Comparison of ENCODE assay signal across 10 mouse cellular contexts in genomic region chr5:135935641-135936190, GRCm38 (mm10). TPM values are rescaled to one million over a fixed set of nuclear protein-coding genes. Genes with fewer than 3 reads are reported as not detected.
A peak's percentile ranks its signal among the peaks of the same experiment; 100 is the strongest.
DNase-seq lines count a peak whose midpoint lies in the region; ATAC-seq and TF ChIP-seq lines count a peak whose summit lies in the region.
"Had no signal": no experiment of that assay in that cellular context is flagged by ENCODE, and none has a peak within 500 bp of the region (broad histone marks: within the 10 kb centered on the region; RNA-seq: fewer than 3 reads in every experiment).

No protein-coding gene starts in this region.

- no peak overlapping the region for H3K4me3 ChIP-seq in layer of hippocampus, adult 2 months
- H3K4me3 ChIP-seq in limb, embryonic 14.5 days (replicated peaks; ENCODE audit: low read length): no peak overlapping the region
- H3K4me3 ChIP-seq in myocyte: no peak overlapping the region

- 0 out of 2 replicates have a peak overlapping the region, but pooled peaks have one; percentile 42 for H3K4me2 ChIP-seq in limb, embryonic 14.5 days (replicated peaks; ENCODE audit: low read depth, low read length, severe bottlenecking)
- peak overlapping the region; percentile 43 for H3K4me2 ChIP-seq in myocyte (ENCODE audit: low read depth)

- DNase-seq in cerebellum, adult 11-12 months: peak; percentile 64
- DNase-seq in cerebellum, adult 11 months: no peak
- no peak for DNase-seq in layer of hippocampus, adult 2 months (ENCODE audit: low spot score in 2 of 2)
- DNase-seq in layer of hippocampus, postnatal 10 days (ENCODE audit: low spot score in 2 of 2): no peak
- no peak for DNase-seq in limb, embryonic 14.5 days (ENCODE audit: low spot score)
- DNase-seq in adrenal gland, adult 8-10 months: no peak
- DNase-seq: thymus, postnatal 36 days had no signal

- H3K9ac ChIP-seq in limb, embryonic 14.5 days (ENCODE audit: low read depth, low read length, severe bottlenecking): no peak overlapping the region

- H3K36me3 ChIP-seq in limb, embryonic 14.5 days (ENCODE audit: control insufficient read depth, insufficient read depth, low read length): peaks cover 12% of the 10 kb centered on the region
- peaks cover 18% of the 10 kb centered on the region for H3K36me3 ChIP-seq in myocyte (ENCODE audit: control insufficient read depth, insufficient read depth)

- H3K27ac ChIP-seq in layer of hippocampus, adult 2 months: peak overlapping the region; percentile 99; the same call in 1 of the 2 replicates
- H3K27ac ChIP-seq in limb, embryonic 14.5 days (replicated peaks; ENCODE audit: low read depth, low read length): no peak overlapping the region

- no peak for ATAC-seq in limb, embryonic 14.5 days (ENCODE audit: low FRiP score, low read depth)
- no peak for ATAC-seq in CD4-positive, CD25-positive, alpha-beta regulatory T cell, adult 4 months

- H3K27me3 ChIP-seq in limb, embryonic 14.5 days (ENCODE audit: control insufficient read depth, insufficient read depth, low read length): no peaks in the 10 kb centered on the region
- no peaks in the 10 kb centered on the region for H3K27me3 ChIP-seq in myocyte (ENCODE audit: control insufficient read depth, insufficient read depth, insufficient read length)

- no peak for TF ChIP-seq POLR2A in limb, embryonic 14.5 days (IDR thresholded peaks at IDR 0.05; ENCODE audit: borderline replicate concordance, extremely low read depth, insufficient read depth, insufficient read length)
- no peak for TF ChIP-seq POLR2A in myocyte (IDR thresholded peaks at IDR 0.05; ENCODE audit: insufficient read length, low read depth)

- TF ChIP-seq CTCF in layer of hippocampus, adult 2 months (conservative IDR thresholded peaks at IDR 0.05): no peak

- H3ac ChIP-seq in myocyte (ENCODE audit: control insufficient read depth, insufficient read length): no peak overlapping the region

- peaks cover 14% of the 10 kb centered on the region; the same call in 1 of the 2 replicates for H3K4me1 ChIP-seq in limb, embryonic 14.5 days (ENCODE audit: control insufficient read depth, insufficient read depth, low read length)

- peaks cover 34% of the 10 kb centered on the region for H3K79me2 ChIP-seq in myocyte (ENCODE audit: control insufficient read depth, insufficient read depth)

- WGBS in limb, embryonic 14.5 days: 81% methylated on average over 6 of the region's 6 CpGs

- no peaks in the 10 kb centered on the region for H3K9me3 ChIP-seq in limb, embryonic 14.5 days (ENCODE audit: control insufficient read depth, low read length)

TF ChIP-seq in myocyte, 11 proteins besides CTCF, POLR2A, EP300 and RAD21:
- TF ChIP-seq E2F4 (IDR thresholded peaks at IDR 0.05; ENCODE audit: insufficient read depth): no peak
- no peak for TF ChIP-seq TCF3 (IDR thresholded peaks at IDR 0.05; ENCODE audit: insufficient read length, low read depth)
- no peak for TF ChIP-seq MAX (IDR thresholded peaks at IDR 0.05; ENCODE audit: low read depth)
- no peak for TF ChIP-seq TCF12 (IDR thresholded peaks at IDR 0.05; ENCODE audit: insufficient read depth, poor library complexity, severe bottlenecking)
- TF ChIP-seq MYOG (IDR thresholded peaks at IDR 0.05; ENCODE audit: control insufficient read depth in 1 of 3, insufficient read depth in 1 of 3, insufficient read length in 2 of 3, low read depth in 2 of 3): no peak
- TF ChIP-seq CEBPB (IDR thresholded peaks at IDR 0.05; ENCODE audit: insufficient read depth, poor library complexity, severe bottlenecking): no peak
- TF ChIP-seq USF1 (IDR thresholded peaks at IDR 0.05; ENCODE audit: low read depth): no peak
- no peak for TF ChIP-seq REST (IDR thresholded peaks at IDR 0.05; ENCODE audit: insufficient read depth, insufficient read length)
- TF ChIP-seq POLR2AphosphoS2 (IDR thresholded peaks at IDR 0.05; ENCODE audit: insufficient read length, low read depth): no peak
- TF ChIP-seq MYOD1 (IDR thresholded peaks at IDR 0.05; ENCODE audit: control insufficient read depth in 1 of 3, insufficient read length in 2 of 3, low read depth in 2 of 3): no peak

RNA-seq across cellular contexts. Expression of gene Ywhag, which starts 1.3 kb away (rescaled TPM):
- 1,000 to 10,000 TPM; 1,218 to 1,292 TPM for total RNA-seq in layer of hippocampus, adult 2 months (2021)
- 1,000 to 10,000 TPM; 1,571 to 1,708 TPM for total RNA-seq in layer of hippocampus, postnatal 10 days (2021)
- 83.6 and 91.3 TPM in 2 replicates for polyA plus RNA-seq in limb, embryonic 14.5 days (2012; rRNA removed)
- 72.9 and 76.9 TPM in 2 replicates for polyA plus RNA-seq in limb, embryonic 14.5 days (2014; fragmentation: Nextera tagmentation; extraction: Ambion mirVana)
- polyA plus RNA-seq in myocyte (2012; fragmentation: generic; extraction: Trizol): 244 TPM
- 10 to 100 TPM; 29.6 to 47.8 TPM for polyA plus RNA-seq in CD4-positive, CD25-positive, alpha-beta regulatory T cell, adult 4 months (2017; shearing (Covaris generic))
- total RNA-seq in adrenal gland, adult 8-10 months (2022): 100 to 1,000 TPM; 434 to 601 (median 481) TPM

RNA-seq across cellular contexts. Expression of gene Ssc4d, which starts 38.6 kb away (rescaled TPM):
- 1 to 10 TPM; 1.4 to 1.9 TPM for total RNA-seq in layer of hippocampus, adult 2 months (2021)
- total RNA-seq in layer of hippocampus, postnatal 10 days (2021): 1 to 10 TPM; 2.1 to 2.3 TPM
- polyA plus RNA-seq in limb, embryonic 14.5 days (2012; rRNA removed): 6.6 and 7.2 TPM in 2 replicates
- polyA plus RNA-seq in limb, embryonic 14.5 days (2014; fragmentation: Nextera tagmentation; extraction: Ambion mirVana): 2.6 and 3.2 TPM in 2 replicates
- 2.4 TPM for polyA plus RNA-seq in myocyte (2012; fragmentation: generic; extraction: Trizol)
- 1 to 10 TPM; 1.3 to 2.3 TPM for polyA plus RNA-seq in CD4-positive, CD25-positive, alpha-beta regulatory T cell, adult 4 months (2017; shearing (Covaris generic))
- total RNA-seq in adrenal gland, adult 8-10 months (2022): 10 to 100 TPM in 1 of 4 experiments, 1 to 10 TPM in 3; 4.5 to 15.0 (median 7.8) TPM

RNA-seq across cellular contexts. Expression of gene Zp3, which starts 44.2 kb away (rescaled TPM):
- not detected for total RNA-seq in layer of hippocampus, adult 2 months (2021)
- total RNA-seq in layer of hippocampus, postnatal 10 days (2021): not detected
- 0.32 and 0.38 TPM in 2 replicates for polyA plus RNA-seq in limb, embryonic 14.5 days (2012; rRNA removed)
- polyA plus RNA-seq in limb, embryonic 14.5 days (2014; fragmentation: Nextera tagmentation; extraction: Ambion mirVana): 0.37 and 0.40 TPM in 2 replicates
- polyA plus RNA-seq in myocyte (2012; fragmentation: generic; extraction: Trizol): 0.11 TPM
- not detected for polyA plus RNA-seq in CD4-positive, CD25-positive, alpha-beta regulatory T cell, adult 4 months (2017; shearing (Covaris generic))
- not detected for total RNA-seq in adrenal gland, adult 8-10 months (2022)
- polyA plus RNA-seq: heart, embryonic 14.5 days had no signal

RNA-seq across cellular contexts. Expression of gene Hspb1, which starts 48.0 kb away (rescaled TPM):
- 10 to 100 TPM; 15.4 to 16.8 TPM for total RNA-seq in layer of hippocampus, adult 2 months (2021)
- 1 to 10 TPM; 4.2 to 6.1 TPM for total RNA-seq in layer of hippocampus, postnatal 10 days (2021)
- 326 and 338 TPM in 2 replicates for polyA plus RNA-seq in limb, embryonic 14.5 days (2012; rRNA removed)
- polyA plus RNA-seq in limb, embryonic 14.5 days (2014; fragmentation: Nextera tagmentation; extraction: Ambion mirVana): 433 and 574 TPM in 2 replicates
- 622 TPM for polyA plus RNA-seq in myocyte (2012; fragmentation: generic; extraction: Trizol)
- 1 to 10 TPM in 1 of 2 experiments, not detected in 1; 1.3 TPM for polyA plus RNA-seq in CD4-positive, CD25-positive, alpha-beta regulatory T cell, adult 4 months (2017; shearing (Covaris generic))
- total RNA-seq in adrenal gland, adult 8-10 months (2022): 100 to 1,000 TPM; 113 to 288 (median 256) TPM

RNA-seq across cellular contexts. Expression of gene Dtx2, which starts 58.9 kb away (rescaled TPM):
- 1 to 10 TPM; 8.0 to 8.3 TPM for total RNA-seq in layer of hippocampus, adult 2 months (2021)
- total RNA-seq in layer of hippocampus, postnatal 10 days (2021): 10 to 100 TPM; 10.0 to 12.4 TPM
- polyA plus RNA-seq in limb, embryonic 14.5 days (2012; rRNA removed): 28.5 and 38.2 TPM in 2 replicates
- polyA plus RNA-seq in limb, embryonic 14.5 days (2014; fragmentation: Nextera tagmentation; extraction: Ambion mirVana): 29.5 TPM in 2 replicates
- 18.3 TPM for polyA plus RNA-seq in myocyte (2012; fragmentation: generic; extraction: Trizol)
- polyA plus RNA-seq in CD4-positive, CD25-positive, alpha-beta regulatory T cell, adult 4 months (2017; shearing (Covaris generic)): 10 to 100 TPM in 1 of 2 experiments, 1 to 10 TPM in 1; 7.9 to 14.1 TPM
- total RNA-seq in adrenal gland, adult 8-10 months (2022): 10 to 100 TPM; 13.0 to 17.6 (median 16.9) TPM
